Mouse (Mus musculus) activated CD4-positive, CD25-positive, alpha-beta regulatory T cell, adult 4 months (primary cell): ENCODE data around the gene Gm11020. TPM values are rescaled to one million over a fixed set of nuclear protein-coding genes. Genes with fewer than 3 reads are reported as not detected.
"Not testable (repeated sequence)": the region's sequence is repeated elsewhere in the genome, so short reads cannot be mapped to it uniquely, and the experiment has no call there.

Experiments
- ATAC-seq: one replicate; pipeline ENCODE4 v1.8.0; 2017
- polyA plus RNA-seq, 2 experiments: library from polyadenylated mRNA; unstranded; fragments of 100-300 nt; shearing (Covaris generic); gene quantifications; one replicate each; pipeline ENCODE4 v1.2.1; 2017

Gene Gm11020
- polyA plus RNA-seq: not detected

- not testable (repeated sequence) for ATAC-seq
These were observed at the start of gene Gm11020 for GRCm38 (mm10) chr8:104321267-104321666. Gene Gm11020 (plus strand): TSS chr8:104321567.

GRCm38 (mm10) chr8:104293081-104293480, 28.3 kb upstream of the Gm11020 start, which contains the start of gene Cmtm2a:
Gene Cmtm2a (minus strand): TSS chr8:104293181.
- ATAC-seq: not testable (repeated sequence)

- ATAC-seq: no peak
These were observed 27.0 kb upstream of the Gm11020 start for GRCm38 (mm10) chr8:104294396-104294795.

- not testable (repeated sequence) for ATAC-seq
These were observed 19.8 kb upstream of the Gm11020 start for GRCm38 (mm10) chr8:104301577-104301976.

GRCm38 (mm10) chr8:104302536-104302935, 18.8 kb upstream of the Gm11020 start:
- not testable (repeated sequence) for ATAC-seq

GRCm38 (mm10) chr8:104304962-104305361, 16.4 kb upstream of the Gm11020 start:
- no peak for ATAC-seq

GRCm38 (mm10) chr8:104308341-104308740, 13.0 kb upstream of the Gm11020 start:
- not testable (repeated sequence) for ATAC-seq

- ATAC-seq: not testable (repeated sequence)
These were observed 11.8 kb upstream of the Gm11020 start, which contains the start of the genes Gm45711 and Cmtm1 for GRCm38 (mm10) chr8:104309441-104310155. Gene Gm45711 (minus strand): TSS chr8:104310081. Gene Cmtm1 (minus strand): TSS chr8:104310145.

- ATAC-seq: not testable (repeated sequence)
These were observed 9.3 kb upstream of the Gm11020 start for GRCm38 (mm10) chr8:104312023-104312422.

- no peak for ATAC-seq
These were observed 8.1 kb upstream of the Gm11020 start for GRCm38 (mm10) chr8:104313311-104313710.

GRCm38 (mm10) chr8:104321930-104322329, 563 bp downstream of the Gm11020 start, which contains the start of gene Cmtm2b:
Gene Cmtm2b (plus strand): TSS chr8:104322230.
- ATAC-seq: not testable (repeated sequence)

GRCm38 (mm10) chr8:104332665-104333631, 11.6 kb downstream of the Gm11020 start:
- no peak for ATAC-seq

GRCm38 (mm10) chr8:104333786-104334185, 12.4 kb downstream of the Gm11020 start:
- ATAC-seq: no peak

- no peak for ATAC-seq
These were observed 12.8 kb downstream of the Gm11020 start for GRCm38 (mm10) chr8:104334196-104334595.

- ATAC-seq: no peak
These were observed 15.4 kb downstream of the Gm11020 start for GRCm38 (mm10) chr8:104336806-104337205.

GRCm38 (mm10) chr8:104337890-104338289, 16.5 kb downstream of the Gm11020 start:
- ATAC-seq: no peak

GRCm38 (mm10) chr8:104339229-104339982, 18.0 kb downstream of the Gm11020 start, which contains the start of gene Cmtm3:
Gene Cmtm3 (plus strand): TSS chr8:104339410.
- ATAC-seq: no peak

- no peak for ATAC-seq
These were observed 18.5 kb downstream of the Gm11020 start for GRCm38 (mm10) chr8:104339983-104340232.

GRCm38 (mm10) chr8:104340233-104341105, 19.1 kb downstream of the Gm11020 start:
- ATAC-seq: peak; percentile 74

GRCm38 (mm10) chr8:104341106-104341561, 19.8 kb downstream of the Gm11020 start:
- peak; percentile 14 for ATAC-seq

GRCm38 (mm10) chr8:104341678-104342077, 20.3 kb downstream of the Gm11020 start:
- no peak for ATAC-seq
